Mouse (Mus musculus) spleen, adult 2 months (tissue): Measurements from ENCODE around the gene Sertad3.

Experiments used
- CTCF ChIP-seq: fragments of 200-500 bp; IDR thresholded peaks from 2 replicates; pipeline ENCODE4 v1.5.1; 2011; ENCODE audit warnings: mild to moderate bottlenecking, inconsistent platforms; ENCODE audit not compliant: insufficient read depth, insufficient read length, insufficient replicate concordance; ENCODE audit errors: extremely low read depth
- POLR2A ChIP-seq: fragments of 200-500 bp; IDR thresholded peaks from 2 replicates; pipeline ENCODE4 v1.6.1; 2011; ENCODE audit warnings: low read depth, low read length, inconsistent platforms

- TF ChIP-seq CTCF = no peak
- TF ChIP-seq POLR2A = no peak
Observed at GRCm38 (mm10) chr7:27475596-27475995, 2.0 kb downstream of the Sertad3 start.
